Mouse (Mus musculus): ENCODE results near the gene Enox1.

The Enox1 gene

DNA sequence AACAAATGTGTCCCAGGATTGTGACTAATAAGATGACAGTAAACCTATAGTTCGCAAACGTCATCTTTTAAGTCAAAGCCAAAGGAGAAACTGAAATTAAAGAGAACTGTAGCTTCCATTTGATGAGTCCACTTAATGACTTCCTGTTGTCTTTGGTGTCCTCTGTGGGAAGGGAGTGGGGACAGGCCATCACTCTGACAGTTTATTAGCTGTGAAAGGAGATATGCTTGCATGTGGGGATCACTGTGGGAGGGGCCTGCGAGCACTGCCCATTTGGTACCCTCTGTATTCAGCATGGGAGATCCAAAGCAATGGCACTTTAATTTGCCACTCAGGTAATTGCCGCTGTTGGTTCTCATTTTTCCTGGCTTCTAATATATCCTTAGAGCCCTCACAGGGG is 122.6 kb downstream of the Enox1 start:
- no peak for DNase-seq

DNA sequence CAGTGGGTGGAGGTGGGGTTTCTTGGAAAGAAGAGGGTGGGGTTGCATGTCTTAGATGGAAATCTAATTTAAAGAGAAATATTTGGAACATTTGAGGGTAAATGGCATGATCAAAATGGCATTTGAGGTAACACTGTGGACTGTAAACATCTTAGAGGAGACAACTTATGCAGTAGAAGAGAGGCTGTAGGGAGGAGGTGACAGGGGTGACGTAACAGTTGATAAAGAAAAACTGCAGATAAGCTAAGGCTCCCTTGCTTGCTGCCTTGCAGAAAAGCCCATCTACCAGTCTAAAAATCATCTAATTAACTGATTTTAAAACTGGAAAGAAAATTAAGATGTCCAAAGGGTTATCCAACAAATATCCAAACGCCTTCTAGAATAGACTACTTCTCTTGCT is 123.9 kb downstream of the Enox1 start:
- DNase-seq = no peak

DNA sequence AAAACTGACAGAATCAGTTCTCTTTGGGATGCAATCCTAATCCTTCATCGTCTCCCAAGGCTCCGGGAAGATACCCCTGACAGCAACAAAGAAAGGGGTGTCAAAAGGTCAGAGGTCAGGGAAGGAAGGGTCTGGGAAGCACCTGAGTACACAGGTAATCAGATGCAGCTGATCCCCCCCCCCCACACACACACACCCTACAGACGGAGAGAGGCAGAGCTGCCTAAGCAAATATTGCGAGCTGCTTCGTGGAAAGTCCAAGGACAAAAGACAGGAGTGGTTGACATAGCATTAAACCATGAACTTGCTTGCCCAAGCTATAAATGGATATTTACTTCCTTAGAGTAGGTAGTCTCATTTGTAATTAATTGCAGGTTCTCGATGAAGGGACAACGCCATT is 124.3 kb downstream of the Enox1 start:
- no peak for DNase-seq

DNA sequence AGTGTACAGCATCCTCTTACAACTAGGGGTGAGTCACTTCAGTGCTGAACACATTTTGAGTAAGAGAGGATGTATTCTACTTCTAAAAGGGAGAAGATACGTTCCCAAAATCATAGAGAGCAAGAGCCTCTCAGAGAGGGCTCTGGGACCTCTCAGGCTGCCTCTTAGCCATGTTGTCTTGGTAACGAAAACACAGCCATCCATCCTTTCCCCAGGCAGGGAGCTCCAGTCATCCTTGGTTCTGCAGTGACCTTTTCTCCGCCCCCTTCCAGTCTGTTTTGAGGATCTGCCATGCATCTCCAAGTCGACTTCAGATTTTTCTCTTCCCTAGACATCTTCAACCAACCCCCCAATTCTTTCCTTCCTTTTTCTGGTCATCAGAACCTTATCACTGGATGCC is 127.4 kb downstream of the Enox1 start:
- no peak for DNase-seq

DNA sequence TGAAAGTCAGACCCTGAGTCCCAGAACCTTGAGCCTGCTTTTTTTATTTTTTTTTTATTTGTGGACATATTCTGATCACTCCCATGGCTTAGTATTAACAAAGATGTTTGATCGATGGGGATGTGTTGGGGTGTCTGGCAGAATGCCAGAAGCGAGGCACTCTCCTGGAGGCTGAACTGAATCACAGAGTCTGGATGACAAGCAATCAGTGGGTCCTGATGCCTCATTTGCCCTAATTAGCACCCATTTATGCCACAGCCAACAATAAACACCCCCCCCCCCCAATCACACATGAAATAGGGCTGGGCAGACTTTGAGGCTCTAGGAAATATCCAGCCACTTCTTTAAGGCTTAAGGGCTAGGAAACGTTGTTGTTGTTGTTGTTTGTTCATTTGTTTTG is 128.9 kb downstream of the Enox1 start:
- no peak for DNase-seq

DNA sequence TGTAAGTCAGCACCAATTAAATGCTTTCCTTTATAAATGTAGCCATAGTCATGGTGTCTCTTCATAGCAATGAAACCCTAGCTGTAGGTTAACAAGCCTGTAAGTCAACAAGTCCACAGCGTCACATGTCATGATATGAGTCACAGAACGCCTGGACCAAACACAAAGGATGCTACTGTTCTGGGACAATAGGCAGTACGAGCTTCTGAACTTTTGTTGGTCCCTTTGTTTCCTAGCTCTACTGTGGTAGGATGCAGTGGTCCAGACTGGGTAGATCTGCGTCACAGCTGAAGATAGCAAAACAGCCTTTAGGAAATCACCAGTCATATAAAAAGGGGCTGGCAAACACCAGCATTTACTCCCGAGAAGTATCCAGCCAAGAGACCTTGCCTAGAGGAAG is 135.2 kb downstream of the Enox1 start:
- no peak for DNase-seq

DNA sequence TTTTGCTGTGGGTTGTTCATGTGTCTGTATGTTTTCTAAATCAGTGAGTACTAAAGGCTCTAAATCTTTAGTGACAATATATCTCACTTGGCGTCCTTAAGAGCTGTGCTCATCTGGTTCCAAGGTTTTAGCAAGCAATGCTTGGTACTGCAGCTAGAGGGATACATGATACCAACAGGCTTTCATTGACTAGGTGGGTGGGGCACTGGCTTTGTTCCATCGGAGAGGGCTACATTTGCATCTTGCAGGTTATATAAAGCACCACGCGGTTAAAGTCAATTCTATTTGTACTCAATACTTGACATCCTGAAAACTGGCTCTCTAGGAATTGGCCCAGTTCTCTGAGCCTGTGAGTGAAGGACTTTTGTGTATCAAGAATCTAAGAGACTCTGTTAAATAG is 140.5 kb downstream of the Enox1 start:
- no peak for DNase-seq

DNA sequence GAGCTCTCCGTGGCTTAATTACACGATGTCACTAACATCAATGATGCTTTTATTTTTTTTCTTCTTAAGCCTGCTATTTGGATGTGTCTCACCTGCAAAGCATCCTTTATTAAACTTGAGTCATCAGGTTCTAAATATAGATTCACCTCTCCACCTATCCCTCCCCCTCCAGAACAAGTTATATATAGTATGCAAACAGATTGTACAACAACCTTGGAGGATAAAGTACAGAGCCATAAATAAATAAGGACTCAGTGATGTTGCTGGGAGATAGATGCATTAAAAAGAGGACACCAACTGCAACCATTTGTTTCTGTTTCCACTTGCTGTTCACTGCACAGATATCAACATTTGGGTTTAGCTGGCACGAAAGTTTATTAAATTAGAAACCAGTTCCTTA is 141.8 kb downstream of the Enox1 start:
- DNase-seq = no peak

DNA sequence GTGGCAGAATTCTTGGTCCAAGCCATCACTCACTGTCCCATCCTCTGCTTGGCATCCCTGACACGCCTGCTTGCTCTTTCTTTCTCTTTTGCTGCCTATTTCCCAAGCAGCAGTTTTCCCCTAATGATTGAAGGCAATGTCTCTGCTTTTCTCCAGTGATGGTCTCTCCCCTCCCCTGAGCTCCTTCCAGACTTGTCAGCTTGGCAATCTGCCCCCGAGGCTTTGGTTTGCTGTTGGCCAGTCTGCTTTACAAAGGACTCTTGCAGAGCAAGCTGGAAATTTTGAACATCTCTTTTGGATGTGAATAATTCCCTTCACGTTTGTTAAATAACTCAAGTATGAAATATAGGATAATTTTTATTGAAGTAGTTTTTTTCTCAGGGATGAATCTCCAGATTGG is 153.0 kb downstream of the Enox1 start:
- peak; percentile 3 for DNase-seq

DNA sequence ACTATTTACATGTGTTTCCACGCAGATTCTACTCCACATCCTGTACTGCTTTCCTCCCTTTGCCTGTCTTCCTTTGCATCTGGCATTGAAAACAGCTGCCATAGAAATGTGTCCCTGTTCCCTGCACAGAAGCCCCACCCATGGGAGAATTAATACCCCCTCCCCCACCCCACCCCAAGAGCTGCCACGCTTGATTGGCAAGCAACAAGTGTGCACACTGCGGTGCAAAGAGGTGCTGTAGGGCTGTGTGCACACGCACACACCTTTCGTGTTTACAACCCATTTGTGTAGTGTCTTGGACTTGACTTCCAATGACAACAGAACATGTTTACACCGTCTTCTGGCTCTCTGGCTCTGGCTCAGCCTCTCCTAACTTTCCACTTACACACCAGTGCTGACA is 154.9 kb downstream of the Enox1 start:
- no peak for DNase-seq

DNA sequence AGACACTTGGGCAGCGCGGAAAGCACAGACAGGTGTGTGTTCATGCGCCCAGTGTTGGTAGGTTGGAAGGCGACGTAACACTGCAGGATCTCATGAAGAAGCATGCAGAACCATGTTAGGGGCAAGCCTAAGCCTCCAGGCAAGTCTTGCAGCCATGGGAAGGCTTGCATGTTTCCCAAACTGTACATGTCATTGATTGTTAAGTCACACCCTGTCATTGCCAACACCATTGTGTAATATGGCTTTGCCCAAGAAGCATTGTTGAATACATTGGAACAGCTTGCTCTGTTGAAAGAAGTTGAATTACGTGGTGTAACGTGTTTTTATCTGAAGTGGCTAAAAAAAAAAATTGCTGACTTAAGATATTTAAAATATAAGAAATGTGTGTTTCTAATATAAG is 162.8 kb downstream of the Enox1 start:
- peak; percentile 15 for DNase-seq

DNA sequence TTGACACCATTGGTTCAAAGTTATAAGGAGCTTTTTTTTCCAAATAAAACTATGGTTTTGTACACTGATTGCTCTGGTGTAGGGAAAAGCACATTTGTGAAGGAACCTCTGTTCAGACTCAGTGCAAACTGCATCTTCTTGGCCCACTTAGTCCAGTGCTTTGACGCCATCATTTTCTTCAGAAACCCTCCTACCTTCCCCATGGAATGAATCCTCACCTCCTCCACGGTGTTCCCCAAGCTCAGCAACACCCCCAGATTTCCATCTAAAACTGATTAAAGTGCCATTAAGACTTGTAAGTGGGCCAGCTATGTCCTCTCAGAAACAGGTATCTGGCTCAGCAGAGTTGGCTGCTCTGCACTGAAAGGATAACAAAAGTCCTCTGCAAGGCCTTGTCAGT is 167.8 kb downstream of the Enox1 start:
- no peak for DNase-seq

DNA sequence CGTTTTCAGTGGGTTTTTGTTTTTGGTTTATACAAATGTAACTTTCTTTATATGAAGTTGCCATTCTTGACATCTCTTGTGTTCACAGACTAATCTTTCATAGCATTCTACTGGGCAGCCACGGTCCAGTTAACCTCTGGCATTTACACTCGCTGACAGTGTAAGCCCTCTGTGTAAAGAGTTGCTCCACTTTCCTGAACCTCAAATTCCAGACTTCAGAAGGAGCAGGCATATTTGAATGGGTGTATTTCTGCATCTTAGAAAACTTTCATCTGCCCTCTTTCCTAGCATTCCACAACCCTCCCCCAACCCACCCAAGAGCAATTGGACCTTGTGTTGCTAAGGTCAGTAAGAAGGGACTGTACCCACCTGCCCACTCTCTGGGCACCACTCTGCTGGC is 171.1 kb downstream of the Enox1 start:
- no peak for DNase-seq

DNA sequence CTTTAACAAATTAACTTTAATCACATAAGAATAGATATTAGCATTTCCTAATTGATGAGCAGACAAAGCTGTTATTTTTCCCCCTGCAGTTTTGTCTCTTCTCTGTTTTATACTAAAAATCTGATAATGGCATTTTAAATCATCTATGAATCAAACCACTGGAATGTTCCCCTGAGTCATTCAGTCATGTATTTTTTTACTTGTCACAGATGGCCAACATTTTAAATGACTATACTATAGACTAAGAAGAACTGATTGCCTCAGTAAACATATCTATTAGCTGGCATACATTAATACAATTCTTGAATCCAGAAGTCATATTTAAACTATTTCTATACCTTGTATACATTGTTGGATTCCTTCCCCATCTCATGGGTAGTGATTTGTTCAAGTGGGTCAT is 173.2 kb downstream of the Enox1 start:
- DNase-seq = no peak

DNA sequence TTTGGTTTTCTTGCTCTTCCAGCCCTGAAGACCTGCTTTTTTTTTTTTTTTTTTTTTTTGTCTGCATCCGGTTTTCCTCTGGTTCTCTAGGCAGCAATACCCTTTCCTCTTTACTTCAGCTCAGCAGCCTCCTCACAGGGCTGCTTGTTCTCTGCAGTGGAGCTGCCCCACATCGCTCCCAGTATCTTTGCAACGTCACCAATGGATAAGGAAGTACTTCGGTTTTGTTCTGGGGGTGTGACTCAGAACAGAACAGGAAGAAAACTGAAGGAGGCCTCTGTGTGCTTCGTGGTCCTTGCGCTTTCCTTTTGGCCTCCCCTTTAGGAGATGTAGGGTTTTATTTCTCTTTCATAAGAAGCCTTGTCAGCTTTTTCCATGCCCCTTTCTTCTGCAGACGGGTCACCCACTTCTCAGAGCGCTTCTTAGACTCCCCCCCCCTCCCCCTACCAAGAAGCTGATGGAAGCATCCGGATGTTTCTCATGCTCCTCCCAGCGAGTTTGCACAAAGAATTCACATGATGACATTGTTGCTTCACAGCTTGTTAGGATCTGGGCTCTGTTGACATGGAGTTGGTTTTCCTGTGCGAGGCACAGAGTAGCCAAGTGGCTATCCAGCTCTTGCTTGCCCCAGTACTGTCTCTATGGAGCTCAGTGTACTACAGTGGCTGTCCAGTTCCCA is 187.2 kb downstream of the Enox1 start:
- DNase-seq = peak; percentile 48

DNA sequence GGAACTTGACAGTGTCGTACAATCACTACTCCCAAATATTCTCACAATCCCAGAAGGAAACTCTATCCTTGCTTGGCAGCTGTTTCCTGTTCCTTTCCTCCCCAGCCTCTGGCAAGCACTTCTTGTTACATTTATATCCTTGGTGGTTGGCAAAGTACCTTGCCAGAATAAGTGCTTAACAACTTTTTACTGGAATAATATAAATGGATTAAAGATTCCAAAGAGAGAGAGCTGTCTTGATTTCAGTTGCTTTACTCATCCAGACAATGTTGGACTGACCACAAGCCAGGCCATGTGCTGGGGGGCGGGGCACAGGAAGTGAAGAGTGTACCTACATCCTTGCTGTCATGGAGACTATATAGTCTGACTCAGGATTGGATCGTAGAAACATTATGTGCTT is 189.7 kb downstream of the Enox1 start:
- peak; percentile 27 for DNase-seq

DNA sequence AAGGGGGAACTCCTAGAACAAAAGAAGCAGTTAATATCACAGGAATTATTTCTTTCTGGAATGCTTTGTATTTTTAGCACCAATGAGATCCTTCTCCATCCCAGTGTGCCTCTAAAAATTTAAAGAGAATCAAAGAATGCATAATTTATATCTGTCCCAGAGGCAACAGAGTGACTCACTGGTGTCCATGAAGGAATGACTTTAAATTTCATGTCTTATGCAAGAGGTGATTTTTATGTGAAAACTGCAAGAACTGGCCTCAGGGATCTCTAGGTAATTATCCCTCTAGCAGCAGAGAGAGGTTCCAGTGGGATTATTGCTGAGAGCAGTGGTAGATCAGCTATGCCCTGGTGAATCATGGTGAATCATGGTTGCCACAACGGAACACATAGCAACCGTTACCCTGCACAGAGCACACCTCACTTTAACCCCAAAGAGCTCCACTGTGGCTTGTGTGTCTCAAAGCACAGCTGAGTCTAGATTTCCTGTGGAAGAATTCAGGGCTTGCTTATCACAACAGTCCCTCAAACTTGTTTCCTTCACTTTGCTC is 195.3 kb downstream of the Enox1 start:
- no peak for DNase-seq

DNA sequence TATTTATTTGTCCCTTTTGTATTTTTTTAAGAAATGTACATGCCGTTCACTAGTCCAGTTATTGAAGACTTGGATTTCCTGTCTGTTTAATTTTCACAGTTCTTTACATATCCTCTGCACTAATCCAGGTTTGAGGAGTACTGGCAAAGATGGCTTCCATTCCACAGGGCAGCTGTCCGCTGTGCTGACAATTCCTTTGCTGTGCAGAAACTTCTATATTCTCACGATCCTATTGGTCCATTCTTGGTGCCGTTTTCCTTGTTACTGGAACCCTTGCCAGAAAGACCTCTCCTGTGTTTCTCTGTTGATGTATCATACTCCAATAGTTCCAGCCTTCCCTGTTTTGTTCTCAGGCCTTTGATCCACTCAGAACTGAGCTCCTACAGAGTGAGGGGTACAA is 206.1 kb downstream of the Enox1 start:
- DNase-seq = no peak

DNA sequence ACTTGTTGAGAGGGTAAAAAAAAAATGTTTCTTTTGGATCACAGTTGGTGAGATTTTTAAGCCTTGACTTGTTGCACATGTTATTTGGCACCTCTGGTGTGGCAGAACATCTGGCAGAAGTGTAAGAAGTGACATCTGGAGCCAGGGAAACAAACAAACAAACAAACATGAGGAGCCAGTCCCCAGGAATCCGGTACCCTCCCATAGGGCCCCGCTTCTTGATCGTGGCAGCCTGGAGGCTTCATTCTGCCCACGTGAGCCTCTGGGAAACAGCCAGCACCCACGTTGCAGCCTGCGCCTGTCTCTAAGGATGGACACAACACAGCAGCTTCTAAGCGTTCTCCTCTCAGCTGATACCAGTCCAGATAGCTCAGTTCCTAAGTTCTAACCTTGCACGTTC is 211.8 kb downstream of the Enox1 start:
- DNase-seq = no peak

DNA sequence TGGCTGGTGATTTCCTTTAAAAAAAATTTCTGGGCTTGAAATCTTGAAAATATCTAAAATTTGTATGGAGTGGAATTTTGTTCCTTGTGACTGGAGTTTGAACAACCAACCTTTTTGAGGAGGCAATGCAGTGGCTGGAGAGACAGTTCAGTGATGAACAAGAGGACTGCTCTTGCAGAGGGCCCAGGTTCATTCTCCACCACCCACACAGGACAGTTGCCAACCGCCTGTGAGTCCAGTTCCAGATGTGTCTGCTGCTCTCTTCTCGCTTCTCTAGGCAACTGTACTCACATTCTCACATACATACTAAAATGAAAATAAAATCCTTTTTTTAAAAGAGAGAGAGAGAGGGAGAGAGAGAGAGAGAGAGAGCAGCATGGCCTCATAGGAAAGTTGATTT is 212.5 kb downstream of the Enox1 start:
- no peak for DNase-seq

DNA sequence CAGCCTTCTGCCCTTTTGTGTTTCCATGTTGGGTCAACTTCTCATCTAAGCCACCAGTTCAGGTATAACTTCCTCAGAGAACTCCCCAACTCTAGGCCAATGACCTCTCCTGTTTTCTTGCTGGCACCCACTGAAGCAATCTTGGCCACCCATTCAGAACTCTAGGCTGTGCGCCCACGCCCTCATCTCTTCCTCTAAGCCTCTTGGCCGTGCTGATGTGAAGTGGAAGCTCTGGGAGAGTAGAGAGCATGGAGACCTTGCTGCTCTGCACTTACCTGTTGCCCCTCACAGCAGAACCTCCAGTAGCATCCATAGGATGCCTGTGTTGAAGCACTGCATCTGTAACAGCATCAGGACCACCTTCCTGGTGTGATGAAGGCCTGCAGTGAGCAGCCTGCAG is 214.0 kb downstream of the Enox1 start:
- no peak for DNase-seq

DNA sequence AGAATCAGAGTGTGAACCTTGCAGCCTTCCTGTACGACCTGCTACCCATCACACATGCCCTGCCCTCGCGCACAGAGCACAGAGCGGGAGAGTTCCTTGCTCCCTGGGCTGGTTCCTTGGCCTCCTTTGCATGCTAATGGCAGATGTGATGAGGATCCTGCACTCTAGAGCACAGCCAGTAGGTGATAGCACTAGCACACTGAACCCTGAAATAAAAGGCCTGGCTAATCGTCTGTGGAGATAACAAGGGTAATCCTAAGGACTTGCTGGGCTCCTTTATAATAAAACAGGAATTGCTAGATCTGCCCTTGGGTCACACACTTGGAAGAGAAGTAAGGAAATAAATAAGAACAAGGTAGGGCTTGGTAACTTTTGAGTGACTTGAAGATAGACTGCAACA is 215.4 kb downstream of the Enox1 start:
- no peak for DNase-seq

DNA sequence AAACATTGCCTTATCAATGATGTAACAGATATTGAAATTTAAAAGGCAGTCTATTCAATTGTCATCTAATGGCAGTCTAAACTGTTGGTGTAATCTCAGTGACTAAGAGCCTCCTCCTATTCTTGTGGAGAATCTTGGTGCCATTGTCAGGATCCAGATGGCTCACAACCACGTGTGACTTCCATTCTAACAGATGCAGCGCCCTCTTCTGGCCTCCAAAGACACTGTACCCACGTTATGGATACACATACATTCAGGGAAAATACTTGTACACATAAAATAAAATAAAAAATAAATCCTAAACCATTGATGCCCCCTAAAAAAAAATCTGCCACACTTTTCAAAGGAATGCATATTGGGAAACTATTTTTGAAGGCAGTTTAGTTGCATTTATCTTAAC is 216.6 kb downstream of the Enox1 start:
- no peak for DNase-seq

DNA sequence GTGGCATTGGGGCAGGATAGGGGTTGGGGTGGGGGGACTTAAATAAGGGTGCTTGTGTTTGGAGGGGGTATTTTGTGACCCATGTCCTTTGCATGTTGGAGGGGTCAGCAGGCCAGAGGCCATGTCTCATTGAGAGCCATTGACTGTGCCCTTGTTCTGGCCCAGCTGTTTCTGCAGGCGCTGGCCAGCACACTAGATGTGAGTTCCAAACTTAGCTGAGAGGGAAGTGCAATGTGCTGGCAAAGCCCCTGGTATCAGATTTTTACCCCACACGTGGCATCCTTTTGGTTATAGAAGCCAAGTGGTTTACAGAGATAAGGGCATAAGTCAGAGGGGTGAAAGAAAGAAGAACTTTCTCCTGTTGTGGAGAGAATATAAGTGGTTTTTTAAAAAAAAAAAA is 218.5 kb downstream of the Enox1 start:
- DNase-seq = no peak

DNA sequence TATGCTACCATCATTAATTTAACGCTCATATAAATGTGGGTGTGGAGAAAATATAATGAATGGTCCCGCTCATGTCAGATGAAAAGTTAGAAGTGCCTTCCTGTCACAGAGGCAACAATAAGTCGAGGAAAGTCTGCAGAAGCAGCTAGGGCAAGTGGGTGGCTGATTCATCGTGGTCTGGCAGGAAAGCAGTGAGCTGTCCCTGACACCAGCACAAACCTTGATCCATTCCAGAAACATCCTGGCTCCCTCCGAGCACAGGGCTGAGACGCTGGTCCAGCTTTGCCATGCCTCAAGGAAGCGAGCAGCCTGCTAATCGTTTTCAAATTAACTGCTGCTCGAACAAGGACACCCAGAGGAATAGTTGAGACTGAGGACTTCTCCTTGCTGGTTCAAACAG is 219.1 kb downstream of the Enox1 start:
- DNase-seq = no peak

DNA sequence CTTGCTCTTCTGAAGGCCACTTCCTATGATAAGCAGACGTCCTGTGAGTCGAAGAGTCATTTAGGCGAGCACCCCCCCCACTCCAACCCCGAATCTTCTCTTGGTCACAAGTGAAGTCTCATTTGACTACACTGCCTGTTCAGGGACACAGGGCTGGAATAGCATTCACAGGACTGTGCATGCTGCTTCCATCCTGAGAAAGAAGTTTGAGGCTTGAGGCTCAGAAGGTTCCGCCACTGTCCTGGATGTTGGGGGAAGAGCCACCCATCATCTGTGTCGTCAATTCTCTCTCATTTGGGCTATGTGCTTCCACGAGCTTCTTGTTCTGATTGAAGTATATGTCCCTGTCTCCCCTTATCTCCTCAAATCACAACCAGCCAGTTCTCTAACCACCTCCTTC is 220.2 kb downstream of the Enox1 start:
- no peak for DNase-seq
